Mouse (Mus musculus): ENCODE data around the gene Gzmm.
"Not testable (repeated sequence)": the region's sequence is repeated elsewhere in the genome, so short reads cannot be mapped to it uniquely, and the experiment has no call there.

Gene Gzmm

DNA sequence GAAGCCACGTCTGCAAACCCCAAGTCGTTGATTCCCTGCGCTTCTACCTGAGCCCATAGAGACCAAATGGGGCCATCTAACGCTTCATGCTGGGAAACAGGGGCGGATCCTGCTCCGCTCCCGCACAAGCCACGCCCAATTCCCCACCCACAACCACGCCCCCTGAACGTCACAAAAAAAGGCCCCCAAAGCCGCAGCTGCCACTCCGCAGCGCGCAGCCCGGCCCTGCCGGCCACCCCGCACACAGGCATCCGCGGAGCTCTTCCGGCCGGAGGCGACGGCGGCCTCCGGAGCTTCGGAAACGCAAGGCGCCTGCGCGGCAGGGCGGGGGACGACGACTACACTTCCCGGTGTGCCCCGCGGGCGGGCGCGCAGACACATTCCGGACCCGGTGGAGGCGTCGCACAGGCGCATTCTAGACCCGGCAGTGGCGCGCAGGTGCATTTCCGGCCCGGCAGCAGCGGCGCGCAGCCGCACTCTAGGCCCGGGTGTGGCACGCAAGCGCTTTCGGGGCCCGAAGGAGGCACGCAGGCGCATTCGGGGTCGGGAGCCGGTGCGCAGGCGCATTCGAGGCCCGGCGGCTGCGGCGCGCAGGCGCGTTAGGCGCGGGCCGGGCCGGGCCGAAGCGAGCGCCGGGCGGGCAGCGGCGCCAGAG is 7.1 kb upstream of the Gzmm start, which contains the start of gene Cdc34:
Cdc34 (plus strand) TSS at position 605 of the 655 bp plus-strand sequence.
- peak; percentile 100 for DNase-seq

- DNase-seq = no peak
Measured at GRCm38 (mm10) chr10:79682551-79682915, 6.3 kb upstream of the Gzmm start.

DNA sequence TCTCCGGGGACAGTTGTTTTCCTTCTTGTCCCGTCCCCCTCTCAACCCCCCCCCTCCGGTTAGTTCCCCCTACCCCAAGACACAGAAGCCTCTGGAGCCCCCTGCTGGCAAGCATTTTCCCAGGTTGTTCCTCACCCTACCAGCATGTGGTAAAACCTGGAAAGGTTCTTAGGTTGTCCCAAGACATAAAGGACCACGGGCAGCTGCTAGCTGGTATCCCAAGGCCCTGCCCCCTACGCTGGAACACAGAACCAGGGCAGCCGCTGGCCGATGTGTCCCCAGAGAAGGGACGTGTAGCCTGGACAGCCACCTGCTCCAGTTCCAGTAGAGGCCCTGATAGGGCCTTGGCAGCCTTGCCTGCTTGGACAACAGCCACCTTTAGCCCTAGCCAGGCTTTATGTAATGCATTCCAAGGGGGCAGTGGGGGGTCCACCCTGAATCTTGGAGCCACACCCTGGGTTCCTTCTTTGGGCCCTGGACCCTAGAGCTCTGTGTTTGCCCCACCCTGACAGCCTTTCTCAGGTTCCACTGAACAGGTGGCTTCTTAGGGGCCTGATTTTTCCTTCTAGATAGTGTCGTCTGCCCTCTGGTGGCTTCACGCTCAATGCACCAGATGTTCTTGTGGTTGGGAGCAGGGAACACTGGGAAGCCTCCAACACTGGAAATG is 5.8 kb upstream of the Gzmm start:
- no peak for DNase-seq

- no peak for DNase-seq
Measured at GRCm38 (mm10) chr10:79683726-79684640, 4.8 kb upstream of the Gzmm start.

GRCm38 (mm10) chr10:79684770-79685600 is 3.8 kb upstream of the Gzmm start:
- no peak for DNase-seq

GRCm38 (mm10) chr10:79686219-79686618 is 2.6 kb upstream of the Gzmm start:
- no peak for DNase-seq

DNA sequence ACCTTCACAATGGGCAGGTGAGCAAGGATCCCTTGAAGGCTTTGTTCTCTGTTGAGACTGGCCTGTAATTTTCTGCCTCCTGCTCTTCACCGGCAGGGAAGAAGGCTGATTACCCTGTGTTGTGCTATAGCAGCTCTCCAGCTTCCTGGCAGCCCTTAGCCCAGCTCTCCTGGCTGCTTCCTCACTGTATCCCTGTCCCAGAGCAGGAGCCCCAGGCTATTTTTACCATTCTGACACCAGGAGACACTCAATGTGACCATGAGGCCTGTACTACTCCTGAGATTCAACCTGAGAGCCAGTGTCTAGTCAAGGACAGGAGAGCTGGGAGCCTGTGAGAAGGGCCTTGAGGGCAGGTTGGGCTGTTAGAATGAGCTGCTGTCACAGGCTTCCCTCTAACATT is 2.1 kb upstream of the Gzmm start:
- no peak for DNase-seq

DNA sequence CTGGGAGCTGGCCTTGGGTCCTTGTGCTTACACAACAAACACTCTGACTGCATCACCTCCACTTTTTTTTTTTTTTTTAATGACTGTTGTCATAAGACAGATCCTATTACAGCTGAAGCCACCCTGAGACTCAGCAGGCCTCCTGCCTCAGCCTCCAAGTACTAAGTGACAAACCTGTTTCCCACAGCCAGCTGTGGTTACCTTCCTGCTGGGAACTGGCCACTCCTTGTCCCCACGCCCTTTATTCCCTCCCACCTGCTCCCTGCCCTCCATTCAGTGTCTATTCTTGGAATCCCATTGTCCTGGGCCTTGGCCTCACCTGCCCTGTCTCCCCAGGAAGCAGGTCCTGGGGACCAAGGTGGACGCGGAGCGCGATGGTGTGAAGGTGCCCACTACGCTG is 1.3 kb upstream of the Gzmm start:
- no peak for DNase-seq

- DNase-seq = no peak
Measured at GRCm38 (mm10) chr10:79689178-79689577, 358 bp downstream of the Gzmm start.

DNA sequence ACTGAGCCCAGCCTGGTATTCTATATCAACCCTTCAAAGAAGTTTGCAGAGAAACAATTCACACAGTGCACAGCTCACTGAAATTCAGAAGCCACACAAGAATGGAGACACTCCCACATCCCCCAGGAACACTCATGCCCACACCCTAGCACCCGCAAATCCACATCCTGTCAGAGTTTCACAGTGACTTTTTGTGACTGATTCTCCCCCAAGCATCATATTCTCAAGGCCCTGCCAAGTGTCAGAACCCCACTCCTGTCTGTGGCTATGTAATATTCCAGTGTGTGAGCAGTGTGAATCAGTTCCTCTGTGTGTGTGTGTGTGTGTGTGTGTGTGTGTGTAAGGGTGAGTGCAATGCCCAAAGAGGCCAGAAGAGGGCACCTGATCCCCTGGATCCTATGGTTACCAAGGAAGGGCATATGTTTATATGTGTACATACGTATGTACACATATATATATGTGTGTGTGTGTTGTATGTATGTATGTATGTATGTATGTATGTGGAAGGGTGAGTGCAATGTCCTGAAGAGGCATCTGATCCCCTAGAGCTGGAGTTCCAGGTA is 3.2 kb downstream of the Gzmm start:
- DNase-seq = no peak

- DNase-seq = no peak
Measured at GRCm38 (mm10) chr10:79693580-79694378, 5.0 kb downstream of the Gzmm start.

GRCm38 (mm10) chr10:79694379-79694655 is 5.5 kb downstream of the Gzmm start:
- DNase-seq = no peak

GRCm38 (mm10) chr10:79695231-79696128 is 6.7 kb downstream of the Gzmm start:
- DNase-seq = peak; percentile 63

- no peak for DNase-seq
Measured at GRCm38 (mm10) chr10:79696129-79696651, 7.4 kb downstream of the Gzmm start.

GRCm38 (mm10) chr10:79697916-79698315 is 9.1 kb downstream of the Gzmm start:
- no peak for DNase-seq

- no peak for DNase-seq
Measured at GRCm38 (mm10) chr10:79698459-79698858, 9.6 kb downstream of the Gzmm start.

DNA sequence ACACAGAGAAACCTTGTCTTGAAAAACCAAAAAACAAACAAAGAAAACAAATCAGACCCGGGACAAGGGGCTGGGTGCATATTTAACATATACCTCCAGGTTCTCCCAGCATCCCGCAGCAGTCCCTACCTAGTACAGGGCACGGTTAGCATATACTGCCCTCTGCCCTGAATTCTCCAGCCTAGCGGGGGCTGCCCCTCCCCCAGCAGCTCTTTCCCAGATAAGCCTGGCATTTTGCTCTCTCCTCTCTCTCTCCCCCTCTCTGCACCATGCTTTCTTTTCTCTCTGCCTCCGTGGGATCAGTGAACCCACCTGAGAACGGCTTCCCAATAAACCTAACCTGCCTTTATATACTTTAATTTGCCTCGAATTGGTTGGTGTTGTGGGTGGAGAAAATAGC is 11.9 kb downstream of the Gzmm start:
- DNase-seq = no peak

DNA sequence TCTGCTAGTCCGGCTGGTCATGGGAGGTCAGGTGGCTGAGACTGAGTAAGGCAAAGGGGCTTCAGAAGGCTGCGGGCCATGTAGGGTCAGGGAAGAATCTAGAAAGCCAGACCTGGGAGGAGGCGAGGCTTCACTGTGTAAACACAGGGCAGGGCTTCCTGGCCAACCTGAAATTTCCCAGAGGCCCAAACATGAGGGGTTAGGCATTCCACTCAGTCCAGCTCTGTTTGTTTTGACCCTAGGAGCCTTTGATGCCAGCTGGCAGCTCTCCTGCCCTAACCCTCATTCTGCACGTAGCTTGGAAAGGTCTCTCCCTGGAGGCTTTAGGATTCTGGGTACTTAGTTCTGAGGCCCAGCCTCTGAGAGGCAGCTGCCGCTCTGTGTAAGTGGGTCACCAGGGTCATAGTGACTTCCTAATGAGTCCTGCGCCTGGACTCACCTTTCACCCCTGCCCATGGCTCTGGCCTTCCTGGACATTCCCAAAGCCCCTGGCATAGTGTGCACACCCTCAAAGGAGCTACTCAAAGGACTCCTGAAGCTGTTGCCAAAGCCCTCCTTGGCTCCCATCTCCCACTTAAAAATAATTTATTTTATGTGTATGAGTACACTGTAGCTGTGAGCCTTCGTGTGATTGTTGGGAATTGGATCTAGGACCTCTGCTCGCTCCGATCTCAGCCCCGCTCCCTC is 12.8 kb downstream of the Gzmm start:
- no peak for DNase-seq

DNA sequence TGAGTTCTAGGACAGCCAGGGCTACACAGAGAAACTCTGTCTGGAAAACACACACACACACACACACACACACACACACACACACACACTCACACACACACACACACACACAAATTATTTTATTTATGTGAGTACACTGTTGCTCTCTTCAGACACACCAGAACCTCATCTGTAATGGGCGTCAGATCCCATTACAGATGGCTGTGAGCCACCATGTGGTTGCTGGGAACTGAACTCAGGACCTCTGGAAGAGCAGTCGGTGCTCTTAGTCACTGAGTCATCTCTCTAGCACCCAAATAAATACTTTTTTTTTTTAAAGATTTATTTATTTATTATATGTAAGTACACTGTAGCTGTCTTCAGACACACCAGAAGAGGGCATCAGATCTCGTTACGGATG is 14.2 kb downstream of the Gzmm start:
- DNase-seq = not testable (repeated sequence)

- no peak for DNase-seq
Measured at GRCm38 (mm10) chr10:79703541-79703940, 14.7 kb downstream of the Gzmm start.
